Mouse (Mus musculus) kidney, postnatal 0 days (tissue): Measurements from ENCODE around the gene Snrk. TPM values are rescaled to one million over a fixed set of nuclear protein-coding genes. Genes with fewer than 3 reads are reported as not detected.

ENCODE experiments used
- ATAC-seq: fragments of 200-750 bp; cut with Nextera tagmentation; replicated peaks from 2 replicates; pipeline ENCODE4 v1.8.0; 2017; ENCODE audit warnings: low read depth, moderate number of reproducible peaks, moderate TSS enrichment, moderate library complexity; ENCODE audit not compliant: low FRiP score
- DNase-seq: peaks from one replicate; pipeline ENCODE4 v3.0.0-alpha.2; 2016; ENCODE audit warnings: low spot score
- H3K27ac ChIP-seq: fragments of 300-500 bp; sonication (generic); 2 replicates; pipeline ENCODE4 v1.5.1; 2014; ENCODE audit warnings: mild to moderate bottlenecking
- H3K27me3 ChIP-seq: fragments of 300-500 bp; sonication (generic); 2 replicates; pipeline ENCODE4 v1.6.1; 2014; ENCODE audit warnings: low read length, mixed read lengths; ENCODE audit not compliant: insufficient read depth
- H3K36me3 ChIP-seq: fragments of 300-500 bp; sonication (generic); 2 replicates; pipeline ENCODE4 v1.6.1; 2014; ENCODE audit warnings: low read length, mixed read lengths; ENCODE audit not compliant: insufficient read depth
- H3K4me1 ChIP-seq: fragments of 300-500 bp; sonication (generic); replicated peaks from 2 replicates; pipeline ENCODE4 v1.6.1; 2014; ENCODE audit warnings: antibody characterized with exemption, low read length, mixed read lengths; ENCODE audit not compliant: insufficient read depth
- H3K4me2 ChIP-seq: fragments of 300-500 bp; sonication (generic); 2 replicates; pipeline ENCODE4 v1.6.1; 2014; ENCODE audit warnings: mild to moderate bottlenecking, low read length, moderate library complexity, mixed read lengths
- H3K4me3 ChIP-seq: fragments of 300-500 bp; sonication (generic); replicated peaks from 2 replicates; pipeline ENCODE4 v1.5.1; 2014; ENCODE audit warnings: low read depth, low read length
- H3K9ac ChIP-seq: fragments of 300-500 bp; sonication (generic); 2 replicates; pipeline ENCODE4 v1.6.1; 2014; ENCODE audit warnings: low read depth, low read length
- H3K9me3 ChIP-seq: fragments of 300-500 bp; sonication (generic); replicated peaks from 2 replicates; pipeline ENCODE4 v1.6.1; 2016; ENCODE audit warnings: low read length, inconsistent platforms, mixed read lengths
- CTCF ChIP-seq: IDR thresholded peaks from 2 replicates; pipeline ENCODE4 v1.5.1; 2016; ENCODE audit warnings: antibody characterized with exemption, low read depth, mild to moderate bottlenecking, moderate library complexity
- WGBS: fragments of 180-500 bp; shearing (Covaris S2); extraction: QIAGEN DNeasy Blood & Tissue Kit; methylation state at CpG from one replicate; pipeline ENCODE4 v1.1.7; 2014; 5-methylcytosine and 5-hydroxymethylcytosine counted together
- polyA plus RNA-seq: library from polyadenylated mRNA; unstranded; fragments of >200 nt; fragmentation: Nextera tagmentation; extraction: Ambion mirVana; gene quantifications from 2 replicates; pipeline ENCODE4 v1.2.1, GENCODE M21; 2015

The Snrk gene
- polyA plus RNA-seq, 1 experiment from 2014 or later, result 51.3 TPM

- WGBS, result 44% methylated on average over 5 of the region's 5 CpGs
- Histone ChIP-seq H3K27me3 (no peaks in the 10 kb centered on the region), H3K4me1 (no peaks in the 10 kb centered on the region), H3K4me2 (no peak overlapping the region), H3K4me3 (no peak overlapping the region), H3K9me3 (no peaks in the 10 kb centered on the region), H3K9ac (no peak overlapping the region), H3K27ac (no peak overlapping the region), H3K36me3 (no peaks in the 10 kb centered on the region)
- no peak for TF ChIP-seq CTCF
- DNase-seq (no peak), ATAC-seq (no peak)
These were observed 25.3 kb upstream of the Snrk start for GRCm38 (mm10) chr9:122091782-122092228.

- no peaks in the 10 kb centered on the region for H3K9me3 ChIP-seq
- no peak overlapping the region for H3K4me2 ChIP-seq
- no peaks in the 10 kb centered on the region for H3K27me3 ChIP-seq
- DNase-seq, result no peak
- no peak for ATAC-seq
- H3K27ac ChIP-seq, result no peak overlapping the region
- 86% methylated on average over 1 of the region's 1 CpGs for WGBS
- no peak overlapping the region for H3K9ac ChIP-seq
- TF ChIP-seq CTCF, result no peak
- no peak overlapping the region for H3K4me3 ChIP-seq
- no peaks in the 10 kb centered on the region for H3K36me3 ChIP-seq
- no peaks in the 10 kb centered on the region for H3K4me1 ChIP-seq
These were observed 22.9 kb upstream of the Snrk start for GRCm38 (mm10) chr9:122094171-122094570.

GRCm38 (mm10) chr9:122096822-122097511, 20.1 kb upstream of the Snrk start:
- no peaks in the 10 kb centered on the region for H3K4me1 ChIP-seq
- TF ChIP-seq CTCF, result no peak

DNA sequence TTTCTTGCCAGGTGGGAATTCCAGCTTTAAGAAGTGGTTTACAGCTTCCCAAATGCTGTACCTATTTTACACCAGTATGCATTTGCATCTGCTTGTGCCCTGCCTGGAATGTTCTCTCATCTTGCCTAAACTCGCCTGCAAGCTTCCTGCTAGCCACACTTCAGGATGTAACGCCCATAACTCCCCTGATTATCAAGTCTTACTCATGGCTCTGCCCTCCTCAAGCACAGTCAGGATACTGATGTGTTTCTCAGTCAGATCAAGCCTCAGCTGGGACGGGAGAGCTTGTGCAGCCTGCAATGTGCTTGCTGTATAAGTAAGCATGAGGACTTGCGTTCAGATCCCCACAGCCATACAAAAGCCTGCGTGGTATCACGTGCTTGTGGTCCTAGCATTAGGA, 19.5 kb upstream of the Snrk start:
- WGBS, result 60% methylated on average over 6 of the region's 6 CpGs

More at GRCm38 (mm10) chr9:122096822-122097511, 20.1 kb upstream of the Snrk start:
- Histone ChIP-seq H3K36me3 (no peaks in the 10 kb centered on the region), H3K9me3 (no peaks in the 10 kb centered on the region), H3K4me3 (no peak overlapping the region), H3K27ac (no peak overlapping the region), H3K4me2 (no peak overlapping the region), H3K9ac (no peak overlapping the region), H3K27me3 (no peaks in the 10 kb centered on the region)
- ATAC-seq (no peak), DNase-seq (no peak)
- whole genome bisulfite sequencing, result 89% methylated on average over 5 of the region's 5 CpGs

DNA sequence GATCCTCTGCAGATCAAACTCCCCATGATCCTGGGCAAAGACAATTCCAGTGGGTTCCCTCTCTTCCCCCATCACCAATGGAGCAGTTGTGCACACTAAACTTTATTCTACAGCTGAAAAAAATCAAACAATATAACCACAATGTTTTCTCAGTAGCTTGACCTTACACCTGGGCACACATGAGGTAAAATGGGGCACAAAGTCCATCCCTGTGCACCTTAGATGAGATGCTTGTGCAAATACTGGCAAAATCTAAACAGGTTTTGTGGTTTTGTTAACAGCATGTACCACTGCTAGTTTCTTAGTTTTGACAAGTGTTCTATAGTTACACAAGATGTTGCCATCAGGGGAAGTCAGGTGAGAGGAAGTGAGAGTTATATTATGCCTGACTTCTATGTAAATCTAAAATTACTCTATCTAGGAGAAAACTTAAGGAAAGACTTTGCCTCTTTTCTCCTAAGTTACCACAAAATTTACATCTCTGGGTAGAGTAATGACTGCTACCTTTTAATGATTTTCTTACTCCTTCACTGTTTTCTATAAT, 16.4 kb upstream of the Snrk start:
- H3K9me3 ChIP-seq, result no peaks in the 10 kb centered on the region
- no peaks in the 10 kb centered on the region for H3K36me3 ChIP-seq
- H3K27ac ChIP-seq, result no peak overlapping the region
- no peak overlapping the region for H3K4me3 ChIP-seq
- no peak overlapping the region for H3K9ac ChIP-seq
- H3K4me2 ChIP-seq, result no peak overlapping the region
- TF ChIP-seq CTCF, result no peak
- H3K27me3 ChIP-seq, result no peaks in the 10 kb centered on the region
- ATAC-seq, result no peak
- DNase-seq, result no peak
- no peaks in the 10 kb centered on the region for H3K4me1 ChIP-seq

More for the DNA sequence above, 19.5 kb upstream of the Snrk start:
- no peaks in the 10 kb centered on the region for H3K36me3 ChIP-seq
- no peak overlapping the region for H3K4me2 ChIP-seq
- no peak overlapping the region for H3K9ac ChIP-seq
- no peak for ATAC-seq
- no peak for TF ChIP-seq CTCF
- no peaks in the 10 kb centered on the region for H3K9me3 ChIP-seq
- H3K4me3 ChIP-seq, result no peak overlapping the region
- no peak overlapping the region for H3K27ac ChIP-seq
- H3K27me3 ChIP-seq, result no peaks in the 10 kb centered on the region
- no peaks in the 10 kb centered on the region for H3K4me1 ChIP-seq
- DNase-seq, result no peak

- H3K4me2 ChIP-seq, result no peak overlapping the region
- H3K9me3 ChIP-seq, result no peaks in the 10 kb centered on the region
- no peak overlapping the region for H3K9ac ChIP-seq
- ATAC-seq (no peak), DNase-seq (no peak)
- no peak overlapping the region for H3K4me3 ChIP-seq
- no peaks in the 10 kb centered on the region for H3K27me3 ChIP-seq
- no peak for TF ChIP-seq CTCF
- H3K4me1 ChIP-seq, result no peaks in the 10 kb centered on the region
- no peaks in the 10 kb centered on the region for H3K36me3 ChIP-seq
- 31% methylated on average over 4 of the region's 4 CpGs for WGBS
- no peak overlapping the region for H3K27ac ChIP-seq
These were observed 15.9 kb upstream of the Snrk start for GRCm38 (mm10) chr9:122101196-122101595.
